Mouse (Mus musculus): ENCODE measurements around the gene Mtmr11. TPM values are rescaled to one million over a fixed set of nuclear protein-coding genes. Genes with fewer than 3 reads are reported as not detected.

The Mtmr11 gene
- polyA plus RNA-seq, 1 experiment: 56.8 TPM

- DNase-seq: peak; percentile 86
- Histone ChIP-seq H3K27me3 (replicated peaks; ENCODE audit: control insufficient read depth, insufficient read depth, low read length) (no peaks in the 10 kb centered on the region), H3K36me3 (ENCODE audit: control insufficient read depth, insufficient read depth, low read length) (peaks cover 1% of the 10 kb centered on the region; the same call in 1 of the 2 replicates), H3K4me1 (ENCODE audit: control insufficient read depth, insufficient read depth, low read length) (peaks cover 21% of the 10 kb centered on the region), H3K4me3 (ENCODE audit: insufficient read depth, low read depth, low read length) (no peak overlapping the region), H3K27ac (ENCODE audit: insufficient read depth, low read depth, low read length) (peak overlapping the region; percentile 46)
- WGBS: 43% methylated on average over 11 of the region's 11 CpGs
- no peak for TF ChIP-seq CTCF (conservative IDR thresholded peaks at IDR 0.05; ENCODE audit: insufficient read depth, insufficient read length, low read depth, low read length)
- TF ChIP-seq POLR2A (IDR thresholded peaks at IDR 0.05; ENCODE audit: low read depth, low read length): no peak
Measured at GRCm38 (mm10) chr3:96133327-96133905, 28.4 kb upstream of the Mtmr11 start.

- no peak overlapping the region for H3K4me3 ChIP-seq (ENCODE audit: insufficient read depth, low read depth, low read length)
- TF ChIP-seq CTCF (conservative IDR thresholded peaks at IDR 0.05; ENCODE audit: insufficient read depth, insufficient read length, low read depth, low read length): no peak
- no peak for TF ChIP-seq POLR2A (IDR thresholded peaks at IDR 0.05; ENCODE audit: low read depth, low read length)
- 17% methylated on average over 3 of the region's 3 CpGs for WGBS
- peaks cover 21% of the 10 kb centered on the region for H3K4me1 ChIP-seq (ENCODE audit: control insufficient read depth, insufficient read depth, low read length)
- H3K27ac ChIP-seq (ENCODE audit: insufficient read depth, low read depth, low read length): peak overlapping the region; percentile 85
- peaks cover 1% of the 10 kb centered on the region; the same call in 1 of the 2 replicates for H3K36me3 ChIP-seq (ENCODE audit: control insufficient read depth, insufficient read depth, low read length)
- H3K27me3 ChIP-seq (replicated peaks; ENCODE audit: control insufficient read depth, insufficient read depth, low read length): no peaks in the 10 kb centered on the region
- DNase-seq: peak; percentile 92
Measured at GRCm38 (mm10) chr3:96135011-96135410, 26.8 kb upstream of the Mtmr11 start.

- Histone ChIP-seq H3K36me3 (ENCODE audit: control insufficient read depth, insufficient read depth, low read length) (peaks cover 2% of the 10 kb centered on the region), H3K27me3 (replicated peaks; ENCODE audit: control insufficient read depth, insufficient read depth, low read length) (no peaks in the 10 kb centered on the region), H3K27ac (ENCODE audit: insufficient read depth, low read depth, low read length) (no peak overlapping the region), H3K4me1 (ENCODE audit: control insufficient read depth, insufficient read depth, low read length) (no peaks in the 10 kb centered on the region; the same call in 1 of the 2 replicates), H3K4me3 (ENCODE audit: insufficient read depth, low read depth, low read length) (no peak overlapping the region)
- 8% methylated on average over 5 of the region's 5 CpGs for WGBS
- peak; percentile 79 for DNase-seq
- TF ChIP-seq POLR2A (IDR thresholded peaks at IDR 0.05; ENCODE audit: low read depth, low read length) (no peak), CTCF (conservative IDR thresholded peaks at IDR 0.05; ENCODE audit: insufficient read depth, insufficient read length, low read depth, low read length) (peak; percentile 31; the same call in 1 of the 2 replicates)
Measured at GRCm38 (mm10) chr3:96147950-96148349, 13.9 kb upstream of the Mtmr11 start.

GRCm38 (mm10) chr3:96151836-96152235 is 10.0 kb upstream of the Mtmr11 start:
- WGBS: 74% methylated on average over 7 of the region's 7 CpGs
- no peak for TF ChIP-seq POLR2A (IDR thresholded peaks at IDR 0.05; ENCODE audit: low read depth, low read length)
- TF ChIP-seq CTCF (conservative IDR thresholded peaks at IDR 0.05; ENCODE audit: insufficient read depth, insufficient read length, low read depth, low read length): no peak
- Histone ChIP-seq H3K27ac (ENCODE audit: insufficient read depth, low read depth, low read length) (no peak overlapping the region), H3K36me3 (ENCODE audit: control insufficient read depth, insufficient read depth, low read length) (peaks cover 4% of the 10 kb centered on the region), H3K4me1 (ENCODE audit: control insufficient read depth, insufficient read depth, low read length) (peaks cover 4% of the 10 kb centered on the region; the same call in 1 of the 2 replicates), H3K27me3 (replicated peaks; ENCODE audit: control insufficient read depth, insufficient read depth, low read length) (no peaks in the 10 kb centered on the region), H3K4me3 (ENCODE audit: insufficient read depth, low read depth, low read length) (no peak overlapping the region)
- no peak for DNase-seq

DNA sequence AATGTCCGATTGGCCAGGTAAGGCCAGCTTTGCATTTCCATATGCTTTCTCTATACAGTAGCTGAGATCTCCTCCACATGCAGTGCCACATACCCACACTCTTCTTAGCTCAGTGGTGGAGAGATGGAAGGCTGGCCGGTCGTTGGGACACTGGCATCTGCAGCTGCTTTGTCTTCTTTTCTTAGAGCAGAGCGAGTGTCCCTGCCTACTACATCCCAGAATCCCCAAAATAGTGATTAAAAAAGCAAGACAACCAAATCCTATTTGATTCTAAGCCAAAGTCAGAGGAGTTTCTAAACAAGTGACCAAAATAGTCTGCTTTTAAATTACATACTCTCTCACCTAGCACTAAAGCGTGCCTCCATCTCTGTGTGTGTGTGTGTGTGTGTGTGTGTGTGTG is 9.2 kb upstream of the Mtmr11 start:
- Histone ChIP-seq H3K27me3 (replicated peaks; ENCODE audit: control insufficient read depth, insufficient read depth, low read length) (no peaks in the 10 kb centered on the region), H3K27ac (ENCODE audit: insufficient read depth, low read depth, low read length) (no peak overlapping the region), H3K4me3 (ENCODE audit: insufficient read depth, low read depth, low read length) (no peak overlapping the region), H3K4me1 (ENCODE audit: control insufficient read depth, insufficient read depth, low read length) (peaks cover 4% of the 10 kb centered on the region; the same call in 1 of the 2 replicates), H3K36me3 (ENCODE audit: control insufficient read depth, insufficient read depth, low read length) (peaks cover 4% of the 10 kb centered on the region)
- TF ChIP-seq CTCF (conservative IDR thresholded peaks at IDR 0.05; ENCODE audit: insufficient read depth, insufficient read length, low read depth, low read length) (no peak), POLR2A (IDR thresholded peaks at IDR 0.05; ENCODE audit: low read depth, low read length) (no peak)
- 89% methylated on average over 5 of the region's 5 CpGs for WGBS
- no peak for DNase-seq

DNA sequence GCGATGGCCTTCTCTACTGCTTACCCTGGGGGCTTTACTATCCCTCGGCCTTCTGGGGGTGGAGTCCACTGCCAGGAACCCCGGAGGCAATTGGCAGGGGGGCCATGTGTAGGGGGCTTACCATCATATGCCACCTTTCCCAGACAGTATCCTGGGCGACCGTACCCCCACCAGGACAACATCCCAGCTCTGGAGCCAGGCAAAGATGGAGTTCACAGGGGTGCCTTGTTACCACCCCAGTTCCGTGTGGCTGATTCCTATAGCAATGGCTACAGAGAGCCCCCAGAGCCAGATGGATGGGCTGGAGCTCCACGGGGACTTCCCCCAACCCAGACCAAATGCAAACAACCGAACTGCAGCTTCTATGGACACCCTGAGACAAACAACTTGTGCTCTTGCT is 6.3 kb upstream of the Mtmr11 start:
- Histone ChIP-seq H3K4me3 (ENCODE audit: insufficient read depth, low read depth, low read length) (no peak overlapping the region), H3K4me1 (ENCODE audit: control insufficient read depth, insufficient read depth, low read length) (peaks cover 11% of the 10 kb centered on the region), H3K27ac (ENCODE audit: insufficient read depth, low read depth, low read length) (no peak overlapping the region), H3K27me3 (replicated peaks; ENCODE audit: control insufficient read depth, insufficient read depth, low read length) (no peaks in the 10 kb centered on the region), H3K36me3 (ENCODE audit: control insufficient read depth, insufficient read depth, low read length) (peaks cover 4% of the 10 kb centered on the region)
- TF ChIP-seq POLR2A (IDR thresholded peaks at IDR 0.05; ENCODE audit: low read depth, low read length) (no peak), CTCF (conservative IDR thresholded peaks at IDR 0.05; ENCODE audit: insufficient read depth, insufficient read length, low read depth, low read length) (no peak)
- DNase-seq: no peak
- 77% methylated on average over 8 of the region's 8 CpGs for WGBS

- peak; percentile 80 for DNase-seq
- no peak for TF ChIP-seq POLR2A (IDR thresholded peaks at IDR 0.05; ENCODE audit: low read depth, low read length)
- no peak for TF ChIP-seq CTCF (conservative IDR thresholded peaks at IDR 0.05; ENCODE audit: insufficient read depth, insufficient read length, low read depth, low read length)
- Histone ChIP-seq H3K27me3 (replicated peaks; ENCODE audit: control insufficient read depth, insufficient read depth, low read length) (no peaks in the 10 kb centered on the region), H3K4me3 (ENCODE audit: insufficient read depth, low read depth, low read length) (peak overlapping the region; percentile 26), H3K4me1 (ENCODE audit: control insufficient read depth, insufficient read depth, low read length) (peaks cover 23% of the 10 kb centered on the region), H3K27ac (ENCODE audit: insufficient read depth, low read depth, low read length) (peak overlapping the region; percentile 99), H3K36me3 (ENCODE audit: control insufficient read depth, insufficient read depth, low read length) (no peaks in the 10 kb centered on the region; the same call in 1 of the 2 replicates)
- 34% methylated on average over 4 of the region's 4 CpGs for WGBS
Measured at GRCm38 (mm10) chr3:96159820-96160219, 2.0 kb upstream of the Mtmr11 start.

Measured in kidney, adult 2 months (tissue).